Mouse (Mus musculus): Measurements from ENCODE around the gene Map2k6. TPM values are rescaled to one million over a fixed set of nuclear protein-coding genes. Genes with fewer than 3 reads are reported as not detected.

The Map2k6 gene
- total and polyA plus RNA-seq, 3 experiments = 1.9 to 3.2 TPM; not detected in 1

DNA sequence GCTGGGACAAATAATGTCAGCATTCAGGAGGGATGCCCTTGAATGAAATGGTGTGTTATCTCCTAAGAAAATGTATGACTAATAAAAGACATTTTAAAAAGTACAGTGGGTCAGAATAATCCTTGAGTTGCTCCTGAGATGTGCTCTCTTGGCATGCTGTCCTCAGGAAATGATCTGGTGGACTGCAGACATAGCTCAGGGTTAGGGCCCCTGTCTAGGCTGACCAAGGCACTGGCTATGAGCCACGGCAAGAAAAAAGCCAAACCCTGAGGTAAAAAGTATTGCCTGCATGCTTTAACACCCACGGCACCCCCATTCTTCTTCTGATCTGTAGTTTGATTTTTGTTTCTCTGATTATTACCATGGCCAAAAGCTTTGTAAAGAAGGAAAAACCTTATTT is 124.0 kb downstream of the Map2k6 start:
- H3K27me3 ChIP-seq (ENCODE audit: control insufficient read depth in 1 of 2, insufficient read depth in 2 of 2, low read length in 2 of 2) = no peaks in the 10 kb centered on the region
- H3K27ac ChIP-seq (ENCODE audit: control insufficient read depth, low read depth, low read length) = no peak overlapping the region
- no peak overlapping the region for H3K4me3 ChIP-seq (ENCODE audit: control insufficient read depth in 1 of 2, insufficient read depth in 1 of 2, low read depth in 2 of 2, low read length in 2 of 2)
- H3K79me2 ChIP-seq (ENCODE audit: control insufficient read depth, insufficient read depth, low read length, poor library complexity) = no peaks in the 10 kb centered on the region
- TF ChIP-seq BHLHE40 (IDR thresholded peaks at IDR 0.05; ENCODE audit: borderline replicate concordance, low read depth, low read length) (no peak), TCF12 (IDR thresholded peaks at IDR 0.05; ENCODE audit: low read depth, low read length) (no peak)
- no peaks in the 10 kb centered on the region for H3K4me1 ChIP-seq (ENCODE audit: control insufficient read depth in 1 of 2, insufficient read depth in 2 of 2, low read length in 2 of 2)
- no peak for DNase-seq (ENCODE audit: low read depth, low spot score)
- no peaks in the 10 kb centered on the region for H3K9me3 ChIP-seq (replicated peaks; ENCODE audit: insufficient read depth, low read length)
- H3K36me3 ChIP-seq (ENCODE audit: control insufficient read depth in 1 of 2, insufficient read depth in 2 of 2, low read length in 2 of 2) = no peaks in the 10 kb centered on the region
- no peak overlapping the region for H3K9ac ChIP-seq (ENCODE audit: control insufficient read depth, low read depth, low read length, poor library complexity, severe bottlenecking)

- Histone ChIP-seq H3K9me3 (replicated peaks; ENCODE audit: insufficient read depth, low read length) (no peaks in the 10 kb centered on the region), H3K36me3 (ENCODE audit: control insufficient read depth in 1 of 2, insufficient read depth in 2 of 2, low read length in 2 of 2) (no peaks in the 10 kb centered on the region), H3K79me2 (ENCODE audit: control insufficient read depth, insufficient read depth, low read length, poor library complexity) (no peaks in the 10 kb centered on the region), H3K27me3 (ENCODE audit: control insufficient read depth in 1 of 2, insufficient read depth in 2 of 2, low read length in 2 of 2) (no peaks in the 10 kb centered on the region), H3K27ac (ENCODE audit: control insufficient read depth, low read depth, low read length) (no peak overlapping the region), H3K4me3 (ENCODE audit: control insufficient read depth in 1 of 2, insufficient read depth in 1 of 2, low read depth in 2 of 2, low read length in 2 of 2) (no peak overlapping the region), H3K4me1 (ENCODE audit: control insufficient read depth in 1 of 2, insufficient read depth in 2 of 2, low read length in 2 of 2) (no peaks in the 10 kb centered on the region), H3K9ac (ENCODE audit: control insufficient read depth, low read depth, low read length, poor library complexity, severe bottlenecking) (no peak overlapping the region)
- DNase-seq (ENCODE audit: low read depth, low spot score) = no peak
- no peak for TF ChIP-seq ZC3H11A (IDR thresholded peaks at IDR 0.05; ENCODE audit: low read depth, low read length)
- no peak for TF ChIP-seq BHLHE40 (IDR thresholded peaks at IDR 0.05; ENCODE audit: borderline replicate concordance, low read depth, low read length)
- no peak for TF ChIP-seq ZNF384 (IDR thresholded peaks at IDR 0.05; ENCODE audit: low read depth, low read length)
- no peak for TF ChIP-seq TCF12 (IDR thresholded peaks at IDR 0.05; ENCODE audit: low read depth, low read length)
- TF ChIP-seq CTCF (IDR thresholded peaks at IDR 0.05 in 2 of 3, conservative IDR thresholded peaks at IDR 0.05 in 1 of 3; ENCODE audit: control insufficient read depth in 1 of 3, insufficient read depth in 1 of 3, low read depth in 2 of 3, low read length in 3 of 3, poor library complexity in 1 of 3, severe bottlenecking in 1 of 3) = no peak
- TF ChIP-seq ETS1 (IDR thresholded peaks at IDR 0.05; ENCODE audit: low read depth, low read length) = no peak
- TF ChIP-seq RCOR1 (IDR thresholded peaks at IDR 0.05; ENCODE audit: low read depth, low read length) = no peak
Measured at GRCm38 (mm10) chr11:110526156-110526555, 127.2 kb downstream of the Map2k6 start.

- Histone ChIP-seq H3K27me3 (ENCODE audit: control insufficient read depth in 1 of 2, insufficient read depth in 2 of 2, low read length in 2 of 2) (no peaks in the 10 kb centered on the region), H3K4me3 (ENCODE audit: control insufficient read depth in 1 of 2, insufficient read depth in 1 of 2, low read depth in 2 of 2, low read length in 2 of 2) (no peak overlapping the region), H3K27ac (ENCODE audit: control insufficient read depth, low read depth, low read length) (no peak overlapping the region), H3K4me1 (ENCODE audit: control insufficient read depth in 1 of 2, insufficient read depth in 2 of 2, low read length in 2 of 2) (no peaks in the 10 kb centered on the region), H3K9me3 (replicated peaks; ENCODE audit: insufficient read depth, low read length) (no peaks in the 10 kb centered on the region), H3K79me2 (ENCODE audit: control insufficient read depth, insufficient read depth, low read length, poor library complexity) (no peaks in the 10 kb centered on the region), H3K36me3 (ENCODE audit: control insufficient read depth in 1 of 2, insufficient read depth in 2 of 2, low read length in 2 of 2) (no peaks in the 10 kb centered on the region), H3K9ac (ENCODE audit: control insufficient read depth, low read depth, low read length, poor library complexity, severe bottlenecking) (no peak overlapping the region)
- TF ChIP-seq ZNF384 (IDR thresholded peaks at IDR 0.05; ENCODE audit: low read depth, low read length) = no peak
- TF ChIP-seq RCOR1 (IDR thresholded peaks at IDR 0.05; ENCODE audit: low read depth, low read length) = no peak
- no peak for TF ChIP-seq USF1 (IDR thresholded peaks at IDR 0.05; ENCODE audit: low read depth, low read length)
- TF ChIP-seq CHD1 (IDR thresholded peaks at IDR 0.05; ENCODE audit: low read depth, low read length) = no peak
- TF ChIP-seq ETS1 (IDR thresholded peaks at IDR 0.05; ENCODE audit: low read depth, low read length) = no peak
- TF ChIP-seq GATA1 (IDR thresholded peaks at IDR 0.05; ENCODE audit: low read depth, low read length) = no peak
- no peak for TF ChIP-seq MYB (IDR thresholded peaks at IDR 0.05; ENCODE audit: low read depth, low read length)
- TF ChIP-seq NRF1 (IDR thresholded peaks at IDR 0.05; ENCODE audit: insufficient read depth, low read depth, low read length, poor library complexity, severe bottlenecking) = no peak
- TF ChIP-seq ZC3H11A (IDR thresholded peaks at IDR 0.05; ENCODE audit: low read depth, low read length) = no peak
- TF ChIP-seq HCFC1 (IDR thresholded peaks at IDR 0.05; ENCODE audit: low read depth, low read length) = no peak
- no peak for TF ChIP-seq MAX (IDR thresholded peaks at IDR 0.05; ENCODE audit: low read length)
- no peak for DNase-seq (ENCODE audit: low read depth, low spot score)
Measured at GRCm38 (mm10) chr11:110531087-110531486, 132.2 kb downstream of the Map2k6 start.

Measured in MEL (cell line).